Mouse (Mus musculus) heart, embryonic 15.5 days (tissue): ENCODE data around the gene Rbsn. TPM values are rescaled to one million over a fixed set of nuclear protein-coding genes. Genes with fewer than 3 reads are reported as not detected.

Experiments
- ATAC-seq: fragments of 200-750 bp; cut with Nextera tagmentation; replicated peaks from 2 replicates; pipeline ENCODE4 v1.8.0; 2017; ENCODE audit warnings: low read depth, moderate TSS enrichment; ENCODE audit not compliant: insufficient number of reproducible peaks, insufficient read depth, low FRiP score
- H3K27ac ChIP-seq: fragments of 300-500 bp; sonication (generic); 2 replicates; pipeline ENCODE4 v1.5.1; 2015; ENCODE audit warnings: mild to moderate bottlenecking, inconsistent platforms
- H3K27me3 ChIP-seq: fragments of 300-500 bp; sonication (generic); 2 replicates; pipeline ENCODE4 v1.6.1; 2015; ENCODE audit warnings: inconsistent platforms
- H3K36me3 ChIP-seq: fragments of 300-500 bp; sonication (generic); 2 replicates; pipeline ENCODE4 v1.6.1; 2015; ENCODE audit warnings: mild to moderate bottlenecking, inconsistent platforms
- H3K4me1 ChIP-seq: fragments of 300-500 bp; sonication (generic); replicated peaks from 2 replicates; pipeline ENCODE4 v1.6.1; 2015; ENCODE audit warnings: inconsistent platforms
- H3K4me2 ChIP-seq: fragments of 300-500 bp; sonication (generic); 2 replicates; pipeline ENCODE4 v1.6.1; 2015; ENCODE audit warnings: inconsistent platforms, mild to moderate bottlenecking, moderate library complexity
- H3K4me3 ChIP-seq: fragments of 300-500 bp; sonication (generic); 2 replicates; pipeline ENCODE4 v1.5.1; 2015; ENCODE audit warnings: mild to moderate bottlenecking, inconsistent platforms
- H3K9ac ChIP-seq: fragments of 300-500 bp; sonication (generic); 2 replicates; pipeline ENCODE4 v1.6.1; 2015; ENCODE audit warnings: mild to moderate bottlenecking, inconsistent platforms
- H3K9me3 ChIP-seq: fragments of 300-500 bp; sonication (generic); replicated peaks from 2 replicates; pipeline ENCODE4 v1.6.1; 2016; ENCODE audit warnings: inconsistent platforms
- WGBS: fragments of 180-500 bp; shearing (Covaris S2); methylation state at CpG from one replicate; pipeline ENCODE4 v1.1.7; 2015; ENCODE audit warnings: mixed read lengths; 5-methylcytosine and 5-hydroxymethylcytosine counted together
- polyA plus RNA-seq: library from polyadenylated mRNA; unstranded; fragments of >200 nt; fragmentation: Nextera tagmentation; extraction: Ambion mirVana; gene quantifications from 2 replicates; pipeline ENCODE4 v1.2.1, GENCODE M21; 2015

The Rbsn gene
- polyA plus RNA-seq, 1 experiment from 2014 or later = 17.2 TPM

DNA sequence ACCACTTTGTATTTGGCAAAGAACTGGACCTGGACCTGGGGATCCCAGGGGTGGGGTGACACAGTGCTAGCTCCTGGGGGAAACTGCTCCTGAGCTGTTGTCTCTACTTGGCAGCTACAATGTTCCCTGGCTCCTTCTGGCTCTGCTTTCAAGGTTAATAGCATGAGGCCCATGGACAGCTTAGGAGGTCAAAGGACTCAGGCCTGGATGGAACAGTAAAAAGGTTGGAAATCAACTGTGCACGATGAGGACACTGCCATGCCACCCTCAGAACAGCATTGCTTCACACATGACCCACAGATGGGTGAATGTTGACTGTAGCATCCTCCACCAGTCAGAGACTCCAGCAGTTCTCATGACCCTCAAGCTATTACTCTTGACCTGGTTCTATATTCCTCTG lies 16.6 kb upstream of the Rbsn start:
- no peak overlapping the region for H3K4me3 ChIP-seq

DNA sequence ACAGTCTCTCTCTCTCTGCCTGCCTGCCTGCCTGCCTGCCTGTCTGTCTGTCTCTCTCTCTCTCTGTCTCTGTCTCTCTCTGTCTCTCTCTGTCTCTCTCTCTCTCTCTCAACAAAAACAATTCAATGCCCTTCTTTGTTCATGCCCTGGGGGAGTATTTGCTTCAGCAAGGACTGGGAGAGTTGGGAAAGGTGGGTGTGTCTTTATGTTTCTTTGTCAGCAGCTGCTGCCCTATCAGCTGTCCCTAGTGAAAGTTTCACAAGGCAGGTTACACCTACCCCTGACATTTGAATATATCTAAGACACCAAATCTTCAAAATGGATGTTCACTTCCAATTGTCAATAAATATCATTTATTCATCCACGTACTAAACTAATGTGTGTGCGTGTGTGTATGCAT lies 14.9 kb upstream of the Rbsn start:
- no peaks in the 10 kb centered on the region for H3K36me3 ChIP-seq
- no peak overlapping the region for H3K27ac ChIP-seq
- no peak overlapping the region for H3K4me3 ChIP-seq
- no peak for ATAC-seq
- no peak overlapping the region for H3K9ac ChIP-seq
- 82% methylated on average over 2 of the region's 2 CpGs for WGBS
- no peaks in the 10 kb centered on the region for H3K9me3 ChIP-seq
- no peaks in the 10 kb centered on the region for H3K4me1 ChIP-seq
- H3K4me2 ChIP-seq = no peak overlapping the region
- no peaks in the 10 kb centered on the region for H3K27me3 ChIP-seq

More for the DNA sequence above, 16.6 kb upstream of the Rbsn start:
- H3K9ac ChIP-seq = no peak overlapping the region
- H3K27me3 ChIP-seq = no peaks in the 10 kb centered on the region
- H3K4me1 ChIP-seq = no peaks in the 10 kb centered on the region
- no peak overlapping the region for H3K27ac ChIP-seq
- no peaks in the 10 kb centered on the region for H3K36me3 ChIP-seq
- no peak overlapping the region for H3K4me2 ChIP-seq
- no peaks in the 10 kb centered on the region for H3K9me3 ChIP-seq
- 53% methylated on average over 1 of the region's 1 CpGs for WGBS
- no peak for ATAC-seq

DNA sequence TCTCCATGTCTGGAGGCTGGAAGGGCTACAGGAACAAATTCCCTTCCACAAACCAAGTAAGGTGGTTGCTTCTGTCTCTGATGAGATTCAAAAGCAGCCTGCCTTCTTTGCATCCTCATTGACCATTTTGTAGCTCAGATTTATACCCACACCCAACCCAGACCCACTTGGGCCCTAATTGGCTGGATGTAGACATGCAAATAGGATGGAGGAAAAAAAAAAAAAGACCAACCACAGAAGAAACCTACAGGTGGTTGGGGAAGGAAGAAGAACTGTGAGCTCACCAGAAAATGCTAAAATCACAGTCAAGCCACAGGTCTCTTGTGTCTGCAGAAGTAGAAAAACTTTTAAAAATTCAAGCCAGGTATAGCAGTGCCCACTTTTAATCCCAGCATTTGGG lies 14.4 kb upstream of the Rbsn start:
- H3K9me3 ChIP-seq = no peaks in the 10 kb centered on the region
- H3K9ac ChIP-seq = no peak overlapping the region
- no peaks in the 10 kb centered on the region for H3K27me3 ChIP-seq
- no peak overlapping the region for H3K4me3 ChIP-seq
- no peaks in the 10 kb centered on the region for H3K36me3 ChIP-seq
- H3K4me2 ChIP-seq = no peak overlapping the region
- no peak overlapping the region for H3K27ac ChIP-seq
- no peaks in the 10 kb centered on the region for H3K4me1 ChIP-seq
- ATAC-seq = no peak

DNA sequence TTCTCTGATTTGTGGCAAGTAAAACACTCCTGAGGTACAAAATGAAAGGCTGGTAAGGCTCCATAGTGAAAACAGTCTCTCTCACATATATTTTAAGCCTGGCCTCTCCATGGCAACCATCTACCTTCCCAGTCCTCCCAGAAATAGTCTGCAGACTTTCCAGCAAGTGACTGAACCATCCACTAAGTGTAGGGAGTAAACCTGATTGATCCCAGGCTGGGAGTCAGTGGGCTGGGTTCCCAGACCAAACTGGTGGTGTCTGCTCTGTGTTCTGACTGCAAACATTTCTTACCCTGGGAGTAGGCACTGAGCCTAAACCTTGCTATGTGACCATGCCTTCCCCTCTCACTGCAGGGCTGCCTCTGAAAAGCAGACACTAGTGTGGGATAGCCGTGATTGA lies 10.3 kb upstream of the Rbsn start:
- Histone ChIP-seq H3K36me3 (no peaks in the 10 kb centered on the region), H3K4me3 (no peak overlapping the region), H3K27ac (no peak overlapping the region), H3K4me1 (no peaks in the 10 kb centered on the region), H3K9ac (no peak overlapping the region), H3K27me3 (no peaks in the 10 kb centered on the region), H3K4me2 (no peak overlapping the region), H3K9me3 (no peaks in the 10 kb centered on the region)
- WGBS = 80% methylated on average over 1 of the region's 1 CpGs
- no peak for ATAC-seq

DNA sequence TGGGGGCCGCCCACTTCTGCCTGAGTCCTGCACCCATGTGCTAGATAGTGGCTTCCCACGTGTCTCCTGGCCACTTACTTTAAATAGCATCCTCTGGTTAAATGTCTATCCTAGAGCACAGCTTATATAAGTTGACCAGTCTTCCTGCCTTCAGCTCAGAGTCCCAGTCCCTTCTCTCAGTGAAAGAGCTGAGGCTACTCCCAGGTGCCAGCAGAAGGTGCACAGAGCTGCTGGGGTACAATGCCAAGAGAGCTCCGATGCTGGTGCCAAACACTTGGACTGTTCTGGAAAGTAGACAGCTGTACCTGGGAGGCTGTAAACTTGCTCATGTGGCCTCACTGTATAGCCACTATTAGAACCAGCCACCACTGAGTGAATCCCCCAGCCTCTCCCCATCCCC lies 7.3 kb upstream of the Rbsn start:
- Histone ChIP-seq H3K27ac (no peak overlapping the region), H3K4me2 (no peak overlapping the region), H3K9ac (no peak overlapping the region), H3K4me3 (no peak overlapping the region), H3K36me3 (no peaks in the 10 kb centered on the region), H3K27me3 (no peaks in the 10 kb centered on the region), H3K9me3 (no peaks in the 10 kb centered on the region), H3K4me1 (no peaks in the 10 kb centered on the region)
- no peak for ATAC-seq
- WGBS = 65% methylated on average over 3 of the region's 3 CpGs

DNA sequence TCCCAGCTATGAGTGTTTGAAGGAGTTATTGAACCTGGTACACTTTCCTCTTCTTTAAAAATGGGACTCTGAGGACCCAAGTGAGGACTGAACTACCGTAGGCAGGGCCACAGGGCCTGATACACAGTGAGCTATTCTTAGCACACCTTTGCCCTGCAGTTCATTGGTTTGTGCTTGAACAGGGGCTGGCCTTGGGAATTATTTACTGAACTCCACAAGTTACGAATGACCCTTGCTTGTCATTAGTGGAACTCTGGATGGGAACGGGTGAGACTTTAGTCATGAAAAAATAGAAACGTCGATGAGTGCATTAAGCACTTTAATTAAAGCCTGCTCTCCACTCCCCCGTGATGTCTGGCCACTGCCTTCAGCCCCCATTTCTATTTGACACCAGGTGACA lies 6.9 kb upstream of the Rbsn start:
- no peaks in the 10 kb centered on the region for H3K9me3 ChIP-seq
- H3K4me1 ChIP-seq = no peaks in the 10 kb centered on the region
- H3K27me3 ChIP-seq = no peaks in the 10 kb centered on the region
- H3K27ac ChIP-seq = no peak overlapping the region
- H3K4me3 ChIP-seq = no peak overlapping the region
- no peak overlapping the region for H3K4me2 ChIP-seq
- ATAC-seq = no peak
- 58% methylated on average over 6 of the region's 6 CpGs for WGBS
- H3K9ac ChIP-seq = no peak overlapping the region
- no peaks in the 10 kb centered on the region for H3K36me3 ChIP-seq

DNA sequence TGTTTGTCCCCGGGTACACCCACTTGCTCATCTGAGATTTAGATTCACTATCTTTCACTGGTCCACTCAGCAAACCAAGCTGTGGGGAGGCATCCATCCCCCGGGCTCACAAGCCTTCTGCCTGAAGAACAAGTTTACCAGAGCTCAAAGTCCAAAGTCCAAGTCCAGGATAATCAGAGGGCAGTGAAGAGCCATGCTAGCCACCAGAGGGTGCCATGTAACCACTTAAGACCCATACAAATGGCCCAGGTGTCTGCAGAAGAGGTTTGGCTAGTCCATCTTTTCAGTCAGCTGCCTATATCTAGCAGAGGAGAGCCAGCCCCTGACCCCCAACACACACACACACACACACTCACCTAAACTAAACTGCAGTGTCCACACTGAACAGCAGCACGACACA lies 4.7 kb upstream of the Rbsn start:
- Histone ChIP-seq H3K36me3 (no peaks in the 10 kb centered on the region), H3K4me1 (no peaks in the 10 kb centered on the region), H3K27me3 (no peaks in the 10 kb centered on the region), H3K27ac (no peak overlapping the region), H3K9me3 (no peaks in the 10 kb centered on the region), H3K4me3 (no peak overlapping the region), H3K9ac (no peak overlapping the region), H3K4me2 (no peak overlapping the region)
- 46% methylated on average over 3 of the region's 3 CpGs for WGBS
- ATAC-seq = no peak

DNA sequence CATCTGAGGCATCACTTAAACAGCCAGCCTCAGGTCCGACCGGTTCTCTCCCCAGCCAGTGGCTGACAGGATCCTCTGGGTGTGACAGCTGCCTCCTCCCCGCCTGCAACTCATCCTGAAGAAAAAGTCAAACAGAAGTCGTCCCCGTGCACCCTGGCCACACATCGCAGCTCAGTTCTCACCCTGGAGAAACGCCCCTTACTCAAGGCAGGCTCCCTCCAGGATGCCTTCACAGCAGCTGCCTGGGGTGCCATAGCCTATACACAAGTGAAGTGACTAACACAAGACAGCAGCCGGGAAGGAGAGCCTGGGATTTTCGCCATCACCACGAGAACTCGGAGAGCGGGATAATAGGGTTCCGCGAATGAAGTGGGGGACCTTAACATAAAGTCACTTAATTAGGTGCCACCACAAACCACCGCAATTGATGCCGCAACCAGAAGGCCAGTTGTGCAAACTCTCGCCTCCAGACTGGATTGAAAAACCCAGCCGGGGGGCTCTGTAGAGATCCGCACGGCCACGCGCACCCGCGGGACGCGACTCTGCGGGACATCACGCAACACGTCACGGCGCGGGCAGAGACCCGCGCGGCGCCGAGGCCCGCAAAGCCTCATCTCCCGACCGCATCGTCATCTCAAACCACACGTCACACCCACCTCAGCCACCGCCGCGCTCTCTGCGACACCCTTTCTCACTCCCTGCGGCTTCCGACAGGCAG lies 511 bp downstream of the Rbsn start:
- H3K4me1 ChIP-seq = peaks cover 13% of the 10 kb centered on the region
- peak overlapping the region; percentile 75 for H3K4me3 ChIP-seq
- no peaks in the 10 kb centered on the region for H3K9me3 ChIP-seq
- H3K9ac ChIP-seq = peak overlapping the region; percentile 85
- H3K27me3 ChIP-seq = no peaks in the 10 kb centered on the region
- under 1% methylated on average over 48 of the region's 48 CpGs for WGBS
- ATAC-seq = no peak
- peak overlapping the region; percentile 80 for H3K4me2 ChIP-seq
- peak overlapping the region; percentile 52 for H3K27ac ChIP-seq
- no peaks in the 10 kb centered on the region; the same call in 1 of the 2 replicates for H3K36me3 ChIP-seq

DNA sequence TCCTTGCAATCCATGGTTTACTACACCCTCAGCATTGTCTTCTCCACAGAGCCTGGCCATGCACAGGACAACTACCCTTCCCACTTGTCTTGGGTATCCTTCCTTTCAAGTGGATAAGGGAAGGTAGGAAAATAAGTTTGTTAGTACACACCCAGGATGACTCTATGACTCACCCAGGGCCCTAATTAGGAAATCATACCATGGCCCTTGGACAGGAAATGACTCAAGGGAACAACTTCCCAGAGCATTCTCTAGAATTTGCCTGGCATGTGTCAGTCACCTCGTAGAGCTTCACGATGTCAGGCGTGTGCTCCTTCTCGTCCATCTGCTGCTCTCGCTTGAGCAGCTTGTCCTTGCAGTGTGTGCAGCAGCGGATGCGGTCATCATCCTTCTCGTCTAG lies 15.3 kb downstream of the Rbsn start:
- H3K36me3 ChIP-seq = peaks cover 69% of the 10 kb centered on the region

DNA sequence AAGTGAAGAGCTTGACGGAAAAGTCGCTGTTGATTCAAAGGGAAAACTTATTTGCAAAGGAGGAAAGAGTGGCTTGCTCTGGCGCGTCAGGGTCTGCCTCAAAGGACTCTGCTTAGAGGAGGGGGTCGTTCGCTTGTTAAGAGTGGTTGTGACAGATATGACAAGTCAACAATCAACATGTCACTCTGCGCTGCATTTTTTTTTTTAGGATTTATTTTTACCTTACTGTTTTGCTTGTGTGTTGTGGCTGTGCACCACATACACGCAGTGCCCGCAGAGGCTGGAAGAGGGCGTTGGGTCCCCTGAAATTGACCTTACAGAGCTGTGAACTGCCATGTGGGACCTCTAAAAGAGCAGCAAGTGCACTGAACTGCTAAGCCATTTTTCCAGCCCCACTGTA lies 30.5 kb downstream of the Rbsn start:
- no peaks in the 10 kb centered on the region for H3K27me3 ChIP-seq
- H3K27ac ChIP-seq = peak overlapping the region; percentile 71; the same call in 1 of the 2 replicates
- H3K4me2 ChIP-seq = peak overlapping the region; percentile 71
- no peaks in the 10 kb centered on the region for H3K9me3 ChIP-seq
- peaks cover 9% of the 10 kb centered on the region for H3K4me1 ChIP-seq
- no peak for ATAC-seq
- H3K9ac ChIP-seq = peak overlapping the region; percentile 72
- H3K4me3 ChIP-seq = peak overlapping the region; percentile 87
- peaks cover 25% of the 10 kb centered on the region for H3K36me3 ChIP-seq
- 4% methylated on average over 10 of the region's 10 CpGs for WGBS

More for the DNA sequence above, 15.3 kb downstream of the Rbsn start:
- Histone ChIP-seq H3K4me1 (no peaks in the 10 kb centered on the region), H3K4me2 (no peak overlapping the region), H3K4me3 (no peak overlapping the region), H3K27ac (no peak overlapping the region), H3K27me3 (no peaks in the 10 kb centered on the region), H3K9ac (no peak overlapping the region), H3K9me3 (no peaks in the 10 kb centered on the region)
- WGBS = 82% methylated on average over 8 of the region's 8 CpGs
- ATAC-seq = no peak

DNA sequence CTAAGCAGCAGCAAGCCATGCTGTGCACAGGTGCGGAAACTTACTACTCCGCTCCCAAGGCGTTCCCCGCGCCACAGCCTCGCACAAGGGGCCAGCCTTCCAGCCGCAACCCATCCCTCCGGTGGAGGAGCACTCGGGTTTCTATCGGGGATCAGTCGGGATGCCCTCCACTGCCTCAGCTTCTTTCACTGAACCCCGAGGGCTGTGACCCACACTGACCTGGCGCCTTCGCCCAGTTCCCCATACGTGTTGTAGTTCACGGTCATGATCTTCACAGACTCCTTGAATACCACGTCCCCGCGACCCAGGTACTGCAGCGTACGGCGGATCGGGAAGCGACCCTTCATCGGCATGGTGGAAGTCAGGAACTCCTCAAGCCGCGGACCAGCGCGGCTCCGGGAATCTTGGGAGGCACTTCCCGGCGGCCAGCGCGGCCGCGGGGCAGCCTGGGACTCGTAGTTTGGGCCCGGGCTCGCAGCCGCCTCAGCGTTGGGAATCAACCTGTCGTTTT lies 31.0 kb downstream of the Rbsn start, which contains the start of gene Mrps25:
Mrps25 (minus strand) TSS at position 413 of the 511 bp plus-strand sequence.
- Histone ChIP-seq H3K4me3 (peak within 1 kb of the TSS; percentile 87), H3K9ac (peak within 1 kb of the TSS; percentile 72), H3K27me3 (no peaks in the 10 kb centered on the region), H3K27ac (peak within 1 kb of the TSS; percentile 71), H3K4me1 (peaks cover 9% of the 10 kb centered on the region), H3K36me3 (peaks cover 28% of the 10 kb centered on the region), H3K9me3 (no peaks in the 10 kb centered on the region), H3K4me2 (peak within 1 kb of the TSS; percentile 71)
- under 1% methylated on average over 42 of the region's 42 CpGs for WGBS
- ATAC-seq = peak; percentile 85

DNA sequence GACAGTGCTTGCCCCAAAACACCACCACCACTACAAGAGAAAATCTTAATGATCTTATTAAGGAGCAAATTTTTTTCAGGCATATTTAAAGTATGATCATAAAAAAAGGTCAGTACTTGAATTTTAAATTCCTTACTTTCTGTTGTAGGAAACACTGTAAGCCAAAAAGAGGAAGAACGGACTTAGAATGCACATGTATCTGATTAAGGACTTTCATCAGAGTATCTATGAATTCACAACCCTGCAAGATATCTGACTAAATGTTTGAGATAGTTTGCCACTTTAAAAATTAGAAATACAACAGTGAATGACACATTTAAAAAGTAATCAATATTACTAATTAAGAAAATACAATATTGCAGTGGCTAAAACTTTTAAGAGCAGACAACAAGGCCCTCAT lies 38.3 kb downstream of the Rbsn start:
- H3K27me3 ChIP-seq = no peaks in the 10 kb centered on the region
- no peak overlapping the region for H3K9ac ChIP-seq
- no peaks in the 10 kb centered on the region for H3K9me3 ChIP-seq
- no peak overlapping the region for H3K27ac ChIP-seq
- H3K36me3 ChIP-seq = peaks cover 67% of the 10 kb centered on the region
- H3K4me2 ChIP-seq = no peak overlapping the region
- no peak for ATAC-seq
- H3K4me3 ChIP-seq = no peak overlapping the region
- no peaks in the 10 kb centered on the region for H3K4me1 ChIP-seq
- WGBS = 98% methylated on average over 1 of the region's 1 CpGs
